Mouse (Mus musculus): ENCODE data around the gene Banp. TPM values are rescaled to one million over a fixed set of nuclear protein-coding genes. Genes with fewer than 3 reads are reported as not detected.

Gene Banp
- polyA plus RNA-seq, 1 experiment from 2014 or later: 60.9 TPM

GRCm38 (mm10) chr8:121973906-121974305 is 24.4 kb downstream of the Banp start:
- WGBS: 94% methylated on average over 28 of the region's 28 CpGs
- Histone ChIP-seq H3K4me1 (peaks cover 15% of the 10 kb centered on the region), H3K4me3 (no peak overlapping the region), H3K9me3 (replicated peaks) (no peaks in the 10 kb centered on the region), H3K27me3 (no peaks in the 10 kb centered on the region), H3K27ac (no peak overlapping the region), H3K9ac (no peak overlapping the region), H3K36me3 (ENCODE audit: poor library complexity, severe bottlenecking) (peaks cover 45% of the 10 kb centered on the region), H3K4me2 (no peak overlapping the region)
- ATAC-seq: no peak

GRCm38 (mm10) chr8:121977819-121978590 is 28.5 kb downstream of the Banp start:
- 0 out of 2 replicates have a peak, but pooled peaks have one; percentile 27 for ATAC-seq
- Histone ChIP-seq H3K4me1 (peaks cover 6% of the 10 kb centered on the region; the same call in 1 of the 2 replicates), H3K27me3 (no peaks in the 10 kb centered on the region), H3K4me3 (no peak overlapping the region), H3K4me2 (no peak overlapping the region), H3K9ac (no peak overlapping the region), H3K9me3 (replicated peaks) (no peaks in the 10 kb centered on the region), H3K36me3 (ENCODE audit: poor library complexity, severe bottlenecking) (peaks cover 77% of the 10 kb centered on the region), H3K27ac (no peak overlapping the region)
- 68% methylated on average over 8 of the region's 8 CpGs for WGBS

DNA sequence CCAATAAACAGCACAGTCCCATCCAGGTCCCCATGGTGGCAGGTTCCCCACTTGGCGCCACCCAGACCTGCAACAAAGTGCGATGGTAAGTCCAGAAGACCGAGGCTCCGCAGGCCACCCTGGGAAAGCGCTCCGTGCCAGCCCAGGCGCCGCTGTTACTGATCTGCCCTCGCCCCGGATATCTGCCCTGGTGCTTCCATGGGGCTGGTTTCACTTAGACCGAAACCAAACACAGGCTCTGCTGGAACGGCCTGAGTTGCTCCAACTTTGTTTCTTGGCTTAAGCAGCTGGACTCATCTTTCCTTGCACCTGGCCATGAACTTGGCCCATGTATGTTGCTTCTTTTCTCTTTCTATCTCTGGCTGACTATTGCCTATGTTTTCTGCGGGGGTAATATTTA is 29.1 kb downstream of the Banp start:
- Histone ChIP-seq H3K9me3 (replicated peaks) (no peaks in the 10 kb centered on the region), H3K27ac (no peak overlapping the region), H3K4me3 (no peak overlapping the region), H3K9ac (no peak overlapping the region), H3K36me3 (ENCODE audit: poor library complexity, severe bottlenecking) (peaks cover 83% of the 10 kb centered on the region), H3K4me1 (peaks cover 6% of the 10 kb centered on the region; the same call in 1 of the 2 replicates), H3K27me3 (no peaks in the 10 kb centered on the region), H3K4me2 (no peak overlapping the region)
- no peak for ATAC-seq
- WGBS: 95% methylated on average over 13 of the region's 13 CpGs

GRCm38 (mm10) chr8:121980792-121981519 is 31.4 kb downstream of the Banp start:
- no peaks in the 10 kb centered on the region for H3K9me3 ChIP-seq (replicated peaks)
- H3K9ac ChIP-seq: no peak overlapping the region
- no peaks in the 10 kb centered on the region for H3K27me3 ChIP-seq
- H3K4me1 ChIP-seq: peaks cover 6% of the 10 kb centered on the region; the same call in 1 of the 2 replicates
- peaks cover 79% of the 10 kb centered on the region for H3K36me3 ChIP-seq (ENCODE audit: poor library complexity, severe bottlenecking)
- WGBS: 91% methylated on average over 11 of the region's 11 CpGs
- no peak overlapping the region for H3K27ac ChIP-seq
- no peak for ATAC-seq
- no peak overlapping the region for H3K4me2 ChIP-seq
- no peak overlapping the region for H3K4me3 ChIP-seq

- no peak for ATAC-seq
- whole genome bisulfite sequencing: 66% methylated on average over 7 of the region's 7 CpGs
- peaks cover 79% of the 10 kb centered on the region for H3K36me3 ChIP-seq (ENCODE audit: poor library complexity, severe bottlenecking)
- H3K9me3 ChIP-seq (replicated peaks): no peaks in the 10 kb centered on the region
- no peak overlapping the region for H3K4me3 ChIP-seq
- H3K27me3 ChIP-seq: no peaks in the 10 kb centered on the region
- H3K4me1 ChIP-seq: peaks cover 6% of the 10 kb centered on the region; the same call in 1 of the 2 replicates
- no peak overlapping the region for H3K9ac ChIP-seq
- no peak overlapping the region for H3K4me2 ChIP-seq
- H3K27ac ChIP-seq: no peak overlapping the region
These were observed 32.0 kb downstream of the Banp start for GRCm38 (mm10) chr8:121981520-121981895.

DNA sequence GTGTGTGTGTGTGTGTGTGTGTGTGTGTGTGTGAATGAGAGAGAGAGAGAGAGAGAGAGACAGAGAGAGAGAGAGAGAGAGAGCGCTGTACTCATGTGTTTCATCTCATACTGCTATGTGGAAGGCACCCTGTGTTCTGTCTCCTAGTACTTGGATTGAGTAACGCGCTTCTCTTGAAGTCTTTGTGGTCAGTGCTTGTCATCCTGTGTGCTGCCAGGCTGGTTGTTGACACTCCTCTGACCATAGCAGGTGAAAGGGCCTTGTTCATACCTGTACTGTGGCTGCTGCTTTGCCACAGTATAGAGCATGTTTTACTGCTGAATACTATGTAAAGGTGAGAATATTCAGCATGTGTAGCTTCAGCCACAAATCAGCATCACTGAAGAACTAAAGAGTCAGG is 36.1 kb downstream of the Banp start:
- Histone ChIP-seq H3K27ac (no peak overlapping the region), H3K27me3 (no peaks in the 10 kb centered on the region), H3K36me3 (ENCODE audit: poor library complexity, severe bottlenecking) (peaks cover 89% of the 10 kb centered on the region), H3K9ac (no peak overlapping the region), H3K9me3 (replicated peaks) (no peaks in the 10 kb centered on the region), H3K4me2 (no peak overlapping the region), H3K4me1 (peaks cover 6% of the 10 kb centered on the region; the same call in 1 of the 2 replicates), H3K4me3 (no peak overlapping the region)
- WGBS: 100% methylated on average over 3 of the region's 3 CpGs
- ATAC-seq: no peak

DNA sequence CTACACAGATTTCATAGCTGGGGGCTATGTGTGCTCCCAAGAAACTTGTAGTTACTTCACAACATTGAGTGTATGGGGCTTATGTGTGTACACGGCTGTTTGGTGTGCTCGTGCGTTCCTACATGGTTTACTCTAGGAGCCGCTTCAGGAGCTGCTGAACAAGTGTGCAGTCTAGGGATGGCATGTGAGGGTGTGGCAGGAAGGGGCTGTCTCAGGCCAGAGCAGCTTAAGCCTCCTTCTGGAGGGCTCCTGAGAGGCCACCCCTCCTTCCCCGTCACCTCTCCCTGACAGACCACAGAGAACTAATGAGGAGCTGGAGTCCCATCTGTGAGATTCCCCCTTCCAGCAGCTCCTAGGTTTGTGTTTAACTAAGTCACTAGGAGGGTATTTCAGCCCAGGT is 38.3 kb downstream of the Banp start:
- ATAC-seq: no peak
- H3K4me3 ChIP-seq: no peak overlapping the region
- H3K36me3 ChIP-seq (ENCODE audit: poor library complexity, severe bottlenecking): peaks cover 92% of the 10 kb centered on the region
- H3K4me2 ChIP-seq: no peak overlapping the region
- H3K4me1 ChIP-seq: no peaks in the 10 kb centered on the region
- H3K9ac ChIP-seq: no peak overlapping the region
- no peaks in the 10 kb centered on the region for H3K9me3 ChIP-seq (replicated peaks)
- H3K27ac ChIP-seq: no peak overlapping the region
- no peaks in the 10 kb centered on the region for H3K27me3 ChIP-seq
- WGBS: 90% methylated on average over 5 of the region's 5 CpGs

DNA sequence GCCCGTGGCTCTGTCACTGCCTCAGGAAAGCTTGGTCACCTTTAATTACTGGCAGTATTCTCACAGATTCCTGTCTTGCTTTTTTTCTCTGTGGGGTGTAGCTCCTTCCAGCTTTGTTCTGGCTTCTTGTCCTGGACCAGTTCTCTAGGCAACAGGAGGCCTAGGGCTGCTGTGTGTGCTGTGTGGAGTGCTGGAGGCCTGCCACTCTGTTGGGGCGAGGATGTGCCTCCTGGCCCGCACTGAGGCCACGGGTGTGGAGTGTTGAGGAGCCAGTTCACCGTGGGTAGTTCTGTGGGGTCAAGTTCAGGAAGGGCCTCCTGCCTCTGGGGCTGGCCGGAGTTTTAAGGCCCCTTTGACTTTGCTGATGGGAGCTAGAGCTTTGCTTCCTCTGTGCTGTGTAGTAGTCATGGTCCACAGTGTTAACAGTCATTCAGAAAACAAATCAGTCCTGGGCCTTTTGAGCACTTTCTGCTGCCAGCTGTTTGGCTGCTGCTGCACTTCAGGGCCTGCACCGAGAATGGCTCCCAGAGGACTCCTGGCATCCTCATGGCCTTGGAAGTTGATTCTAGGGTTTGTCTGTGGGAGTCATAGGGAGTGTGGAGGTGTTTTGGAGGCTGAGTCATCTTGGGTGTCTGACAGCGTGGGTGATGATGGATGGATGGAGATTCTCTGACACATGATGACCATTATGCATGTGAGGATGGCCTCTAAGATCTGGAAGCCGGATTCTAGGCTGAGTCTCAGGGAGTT is 41.1 kb downstream of the Banp start:
- H3K4me3 ChIP-seq: no peak overlapping the region
- H3K9me3 ChIP-seq (replicated peaks): no peaks in the 10 kb centered on the region
- H3K9ac ChIP-seq: no peak overlapping the region
- no peak for ATAC-seq
- peaks cover 92% of the 10 kb centered on the region for H3K36me3 ChIP-seq (ENCODE audit: poor library complexity, severe bottlenecking)
- H3K27ac ChIP-seq: no peak overlapping the region
- no peak overlapping the region for H3K4me2 ChIP-seq
- peaks cover 10% of the 10 kb centered on the region; the same call in 1 of the 2 replicates for H3K4me1 ChIP-seq
- 85% methylated on average over 9 of the region's 9 CpGs for WGBS
- H3K27me3 ChIP-seq: no peaks in the 10 kb centered on the region

DNA sequence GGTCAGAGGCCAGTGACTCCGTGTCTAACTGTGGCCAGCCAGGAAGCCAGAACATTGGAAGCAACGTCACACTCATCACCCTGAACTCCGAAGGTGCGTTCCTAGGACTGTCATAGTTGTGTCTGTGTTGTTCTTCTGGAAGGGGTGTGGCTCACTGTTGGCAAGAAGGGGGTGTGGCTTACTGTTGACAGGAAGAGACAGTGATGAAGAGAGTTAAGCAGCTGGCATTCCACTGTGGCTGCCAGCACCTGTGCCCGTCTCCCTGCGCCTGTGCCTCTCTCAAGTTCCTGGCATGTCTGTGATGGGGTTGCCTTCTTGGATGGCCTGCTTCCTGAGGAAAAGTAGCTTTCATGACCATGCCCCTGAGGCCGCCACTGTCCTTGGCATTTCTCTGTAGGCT is 42.1 kb downstream of the Banp start:
- H3K4me3 ChIP-seq: no peak overlapping the region
- peaks cover 10% of the 10 kb centered on the region; the same call in 1 of the 2 replicates for H3K4me1 ChIP-seq
- no peak overlapping the region for H3K27ac ChIP-seq
- peaks cover 87% of the 10 kb centered on the region for H3K36me3 ChIP-seq (ENCODE audit: poor library complexity, severe bottlenecking)
- no peaks in the 10 kb centered on the region for H3K27me3 ChIP-seq
- ATAC-seq: no peak
- H3K9me3 ChIP-seq (replicated peaks): no peaks in the 10 kb centered on the region
- H3K9ac ChIP-seq: no peak overlapping the region
- 87% methylated on average over 7 of the region's 7 CpGs for WGBS
- H3K4me2 ChIP-seq: no peak overlapping the region

DNA sequence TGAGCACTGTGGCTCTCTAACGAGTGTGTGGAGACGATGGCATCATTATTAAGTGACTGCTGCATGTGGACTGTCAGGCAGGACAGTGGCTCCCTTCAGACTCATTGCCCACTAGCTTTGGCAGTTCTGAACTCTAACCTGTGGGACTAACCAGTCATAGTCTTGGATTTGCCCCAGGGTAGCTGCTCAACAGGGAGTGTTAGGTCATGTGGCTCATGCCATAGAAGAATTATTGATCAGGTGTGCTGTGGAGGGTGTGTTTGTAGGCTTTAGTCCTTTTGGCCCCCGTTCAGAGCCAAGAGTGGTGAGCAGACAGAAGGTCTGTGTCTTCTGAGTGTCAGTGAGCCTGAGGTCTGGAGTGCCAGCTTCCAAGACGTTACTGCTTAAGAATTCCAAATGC is 43.4 kb downstream of the Banp start:
- H3K9me3 ChIP-seq (replicated peaks): no peaks in the 10 kb centered on the region
- H3K36me3 ChIP-seq (ENCODE audit: poor library complexity, severe bottlenecking): peaks cover 88% of the 10 kb centered on the region
- no peaks in the 10 kb centered on the region for H3K27me3 ChIP-seq
- no peak for ATAC-seq
- no peak overlapping the region for H3K9ac ChIP-seq
- H3K4me1 ChIP-seq: peaks cover 10% of the 10 kb centered on the region; the same call in 1 of the 2 replicates
- H3K4me3 ChIP-seq: no peak overlapping the region
- H3K27ac ChIP-seq: no peak overlapping the region
- H3K4me2 ChIP-seq: no peak overlapping the region
- WGBS: 87% methylated on average over 4 of the region's 4 CpGs

GRCm38 (mm10) chr8:121995112-121995511 is 45.6 kb downstream of the Banp start:
- Histone ChIP-seq H3K9me3 (replicated peaks) (no peaks in the 10 kb centered on the region), H3K4me3 (no peak overlapping the region), H3K36me3 (ENCODE audit: poor library complexity, severe bottlenecking) (peaks cover 89% of the 10 kb centered on the region), H3K4me2 (no peak overlapping the region), H3K27me3 (no peaks in the 10 kb centered on the region), H3K9ac (no peak overlapping the region), H3K27ac (no peak overlapping the region), H3K4me1 (peaks cover 10% of the 10 kb centered on the region; the same call in 1 of the 2 replicates)
- WGBS: 84% methylated on average over 4 of the region's 4 CpGs
- no peak for ATAC-seq

DNA sequence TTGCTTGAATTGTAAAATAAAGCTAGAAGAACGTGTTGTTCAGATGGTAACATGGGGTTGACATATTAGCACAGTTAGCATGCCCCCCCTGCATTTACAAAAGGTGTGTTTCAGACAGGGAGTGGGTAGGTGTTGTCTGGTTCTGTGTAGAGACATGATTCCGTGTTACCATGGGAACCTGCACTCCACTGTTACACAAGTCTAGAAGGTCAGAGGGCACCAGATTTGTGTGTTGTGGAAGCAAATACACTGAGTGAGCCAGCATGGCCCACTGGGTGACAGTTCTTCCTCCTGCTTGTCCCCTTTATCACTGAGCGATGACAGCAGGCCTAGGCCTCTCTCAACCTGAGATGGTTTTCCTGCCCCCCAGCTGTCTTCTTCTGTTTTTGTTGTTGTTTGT is 46.3 kb downstream of the Banp start:
- no peak for ATAC-seq
- peaks cover 89% of the 10 kb centered on the region for H3K36me3 ChIP-seq (ENCODE audit: poor library complexity, severe bottlenecking)
- 90% methylated on average over 3 of the region's 3 CpGs for WGBS

More for the DNA sequence above, 46.3 kb downstream of the Banp start:
- no peak overlapping the region for H3K9ac ChIP-seq
- no peak overlapping the region for H3K27ac ChIP-seq
- H3K4me2 ChIP-seq: no peak overlapping the region
- H3K4me3 ChIP-seq: no peak overlapping the region
- H3K27me3 ChIP-seq: no peaks in the 10 kb centered on the region
- no peaks in the 10 kb centered on the region for H3K9me3 ChIP-seq (replicated peaks)
- H3K4me1 ChIP-seq: peaks cover 10% of the 10 kb centered on the region; the same call in 1 of the 2 replicates

Measured in forebrain, embryonic 13.5 days (tissue).